Mouse (Mus musculus) thymus, postnatal 14 days (tissue): ENCODE measurements at regions not wholly inside any gene's neighbourhood (a gene's known extent, or its start where the extent isn't known, plus 50 kb on each side); places are given as distances from the start of the nearest gene placed in this dataset.

Source experiments
- DNase-seq: peaks from one replicate; pipeline ENCODE4 v3.0.0; 2021

GRCm38 (mm10) chr5:33548800-33549199 is 80.6 kb downstream of the Fam53a start:
- DNase-seq: no peak

- peak; percentile 86 for DNase-seq
Measured at GRCm38 (mm10) chr5:33543372-33543771, 86.1 kb downstream of the Fam53a start.

GRCm38 (mm10) chr5:33542643-33543042 is 86.8 kb downstream of the Fam53a start:
- DNase-seq: no peak

GRCm38 (mm10) chr5:33542000-33542554 is 87.4 kb downstream of the Fam53a start:
- no peak for DNase-seq

GRCm38 (mm10) chr5:33540259-33540658 is 89.2 kb downstream of the Fam53a start:
- no peak for DNase-seq

GRCm38 (mm10) chr5:33537429-33537828 is 92.0 kb downstream of the Fam53a start:
- DNase-seq: no peak

- DNase-seq: no peak
Measured at GRCm38 (mm10) chr5:33537017-33537416, 92.4 kb downstream of the Fam53a start.

GRCm38 (mm10) chr5:33536261-33536660 is 93.2 kb downstream of the Fam53a start:
- DNase-seq: no peak

- no peak for DNase-seq
Measured at GRCm38 (mm10) chr5:33535145-33536010, 94.1 kb downstream of the Fam53a start.

GRCm38 (mm10) chr5:33534345-33534744 is 95.1 kb downstream of the Fam53a start:
- DNase-seq: peak; percentile 26

- no peak for DNase-seq
Measured at GRCm38 (mm10) chr5:33533185-33533584, 96.2 kb downstream of the Fam53a start.

- no peak for DNase-seq
Measured at GRCm38 (mm10) chr5:33531263-33531662, 97.5 kb upstream of the Nkx1-1 start.

- DNase-seq: no peak
Measured at GRCm38 (mm10) chr5:33529771-33530170, 96.0 kb upstream of the Nkx1-1 start.

- no peak for DNase-seq
Measured at GRCm38 (mm10) chr5:33528971-33529670, 95.3 kb upstream of the Nkx1-1 start.

GRCm38 (mm10) chr5:33527750-33528149 is 94.0 kb upstream of the Nkx1-1 start:
- no peak for DNase-seq

GRCm38 (mm10) chr5:33527316-33527715 is 93.5 kb upstream of the Nkx1-1 start:
- DNase-seq: no peak

- DNase-seq: no peak
Measured at GRCm38 (mm10) chr5:33521951-33522742, 88.4 kb upstream of the Nkx1-1 start.

GRCm38 (mm10) chr5:33520856-33521255 is 87.1 kb upstream of the Nkx1-1 start:
- peak; percentile 83 for DNase-seq

- no peak for DNase-seq
Measured at GRCm38 (mm10) chr5:33519394-33519793, 85.6 kb upstream of the Nkx1-1 start.

GRCm38 (mm10) chr5:33518860-33519259 is 85.1 kb upstream of the Nkx1-1 start:
- no peak for DNase-seq

- peak; percentile 53 for DNase-seq
Measured at GRCm38 (mm10) chr5:33517625-33518024, 83.8 kb upstream of the Nkx1-1 start.

- DNase-seq: peak; percentile 55
Measured at GRCm38 (mm10) chr5:33516211-33516610, 82.4 kb upstream of the Nkx1-1 start.
